Mouse (Mus musculus) splenic B cell, adult 2 months (primary cell): Measurements from ENCODE around the gene Btrc.

Source experiments
- DNase-seq: peaks from one replicate; pipeline ENCODE4 v3.0.0-alpha.2; 2011; ENCODE audit warnings: low read depth, low spot score
- H3K27me3 ChIP-seq: 2 replicates; pipeline ENCODE4 v1.6.1; 2012; ENCODE audit warnings: mild to moderate bottlenecking, low read length, moderate library complexity, mixed read lengths; ENCODE audit not compliant: control insufficient read depth, poor library complexity, insufficient read depth, severe bottlenecking
- H3K36me3 ChIP-seq: 2 replicates; pipeline ENCODE4 v1.6.1; 2012; ENCODE audit warnings: mild to moderate bottlenecking, low read length, moderate library complexity, mixed read lengths; ENCODE audit not compliant: control insufficient read depth, poor library complexity, insufficient read depth, severe bottlenecking

Gene Btrc

GRCm38 (mm10) chr19:45440554-45441175 is 77.1 kb downstream of the Btrc start:
- no peak for DNase-seq
- no peaks in the 10 kb centered on the region for H3K27me3 ChIP-seq
- H3K36me3 ChIP-seq = no peaks in the 10 kb centered on the region

GRCm38 (mm10) chr19:45441717-45442116 is 78.2 kb downstream of the Btrc start:
- H3K27me3 ChIP-seq = no peaks in the 10 kb centered on the region
- H3K36me3 ChIP-seq = no peaks in the 10 kb centered on the region
- DNase-seq = no peak

- Histone ChIP-seq H3K27me3 (no peaks in the 10 kb centered on the region), H3K36me3 (no peaks in the 10 kb centered on the region)
- no peak for DNase-seq
Measured at GRCm38 (mm10) chr19:45445253-45445933, 81.9 kb downstream of the Btrc start.

GRCm38 (mm10) chr19:45446631-45447030 is 83.1 kb downstream of the Btrc start:
- no peaks in the 10 kb centered on the region for H3K27me3 ChIP-seq
- no peaks in the 10 kb centered on the region for H3K36me3 ChIP-seq
- DNase-seq = no peak

- H3K27me3 ChIP-seq = no peaks in the 10 kb centered on the region
- DNase-seq = no peak
- no peaks in the 10 kb centered on the region for H3K36me3 ChIP-seq
Measured at GRCm38 (mm10) chr19:45447222-45447621, 83.7 kb downstream of the Btrc start.

- H3K27me3 ChIP-seq = no peaks in the 10 kb centered on the region
- no peak for DNase-seq
- H3K36me3 ChIP-seq = no peaks in the 10 kb centered on the region
Measured at GRCm38 (mm10) chr19:45447886-45448285, 84.4 kb downstream of the Btrc start.

GRCm38 (mm10) chr19:45454391-45454790 is 90.9 kb downstream of the Btrc start:
- no peaks in the 10 kb centered on the region for H3K36me3 ChIP-seq
- H3K27me3 ChIP-seq = no peaks in the 10 kb centered on the region
- DNase-seq = no peak

- Histone ChIP-seq H3K36me3 (no peaks in the 10 kb centered on the region), H3K27me3 (no peaks in the 10 kb centered on the region)
- DNase-seq = no peak
Measured at GRCm38 (mm10) chr19:45456896-45457295, 93.4 kb downstream of the Btrc start.

GRCm38 (mm10) chr19:45458702-45459101 is 95.2 kb downstream of the Btrc start:
- DNase-seq = no peak
- H3K36me3 ChIP-seq = peaks cover 1% of the 10 kb centered on the region; the same call in 1 of the 2 replicates
- H3K27me3 ChIP-seq = no peaks in the 10 kb centered on the region

- no peaks in the 10 kb centered on the region for H3K27me3 ChIP-seq
- no peak for DNase-seq
- peaks cover 1% of the 10 kb centered on the region; the same call in 1 of the 2 replicates for H3K36me3 ChIP-seq
Measured at GRCm38 (mm10) chr19:45459931-45460665, 96.6 kb downstream of the Btrc start.

GRCm38 (mm10) chr19:45460749-45461736 is 97.5 kb downstream of the Btrc start:
- DNase-seq = peak; percentile 49
- Histone ChIP-seq H3K27me3 (no peaks in the 10 kb centered on the region), H3K36me3 (peaks cover 1% of the 10 kb centered on the region; the same call in 1 of the 2 replicates)

GRCm38 (mm10) chr19:45469760-45470159 is 106.2 kb downstream of the Btrc start:
- no peak for DNase-seq
- Histone ChIP-seq H3K27me3 (no peaks in the 10 kb centered on the region), H3K36me3 (no peaks in the 10 kb centered on the region)

- Histone ChIP-seq H3K27me3 (no peaks in the 10 kb centered on the region), H3K36me3 (no peaks in the 10 kb centered on the region)
- DNase-seq = peak; percentile 74
Measured at GRCm38 (mm10) chr19:45472691-45473520, 109.4 kb downstream of the Btrc start.
